Mouse (Mus musculus) heart, embryonic 15.5 days (tissue): Measurements from ENCODE around the gene Bcl11b. TPM values are rescaled to one million over a fixed set of nuclear protein-coding genes. Genes with fewer than 3 reads are reported as not detected.

Source experiments
- ATAC-seq: fragments of 200-750 bp; cut with Nextera tagmentation; replicated peaks from 2 replicates; pipeline ENCODE4 v1.8.0; 2017; ENCODE audit warnings: low read depth, moderate TSS enrichment; ENCODE audit not compliant: insufficient number of reproducible peaks, insufficient read depth, low FRiP score
- H3K27ac ChIP-seq: fragments of 300-500 bp; sonication (generic); 2 replicates; pipeline ENCODE4 v1.5.1; 2015; ENCODE audit warnings: mild to moderate bottlenecking, inconsistent platforms
- H3K27me3 ChIP-seq: fragments of 300-500 bp; sonication (generic); 2 replicates; pipeline ENCODE4 v1.6.1; 2015; ENCODE audit warnings: inconsistent platforms
- H3K36me3 ChIP-seq: fragments of 300-500 bp; sonication (generic); 2 replicates; pipeline ENCODE4 v1.6.1; 2015; ENCODE audit warnings: mild to moderate bottlenecking, inconsistent platforms
- H3K4me1 ChIP-seq: fragments of 300-500 bp; sonication (generic); replicated peaks from 2 replicates; pipeline ENCODE4 v1.6.1; 2015; ENCODE audit warnings: inconsistent platforms
- H3K4me2 ChIP-seq: fragments of 300-500 bp; sonication (generic); 2 replicates; pipeline ENCODE4 v1.6.1; 2015; ENCODE audit warnings: inconsistent platforms, mild to moderate bottlenecking, moderate library complexity
- H3K4me3 ChIP-seq: fragments of 300-500 bp; sonication (generic); 2 replicates; pipeline ENCODE4 v1.5.1; 2015; ENCODE audit warnings: mild to moderate bottlenecking, inconsistent platforms
- H3K9ac ChIP-seq: fragments of 300-500 bp; sonication (generic); 2 replicates; pipeline ENCODE4 v1.6.1; 2015; ENCODE audit warnings: mild to moderate bottlenecking, inconsistent platforms
- H3K9me3 ChIP-seq: fragments of 300-500 bp; sonication (generic); replicated peaks from 2 replicates; pipeline ENCODE4 v1.6.1; 2016; ENCODE audit warnings: inconsistent platforms
- WGBS: fragments of 180-500 bp; shearing (Covaris S2); methylation state at CpG from one replicate; pipeline ENCODE4 v1.1.7; 2015; ENCODE audit warnings: mixed read lengths; 5-methylcytosine and 5-hydroxymethylcytosine counted together
- polyA plus RNA-seq: library from polyadenylated mRNA; unstranded; fragments of >200 nt; fragmentation: Nextera tagmentation; extraction: Ambion mirVana; gene quantifications from 2 replicates; pipeline ENCODE4 v1.2.1, GENCODE M21; 2015

Bcl11b gene
- polyA plus RNA-seq, 1 experiment from 2014 or later = 4.6 TPM

GRCm38 (mm10) chr12:107931476-107931875 lies 71.9 kb downstream of the Bcl11b start:
- Histone ChIP-seq H3K9me3 (no peaks in the 10 kb centered on the region), H3K9ac (no peak overlapping the region), H3K27me3 (peaks cover 3% of the 10 kb centered on the region; the same call in 1 of the 2 replicates), H3K27ac (peak overlapping the region; percentile 90), H3K36me3 (no peaks in the 10 kb centered on the region), H3K4me1 (peaks cover 54% of the 10 kb centered on the region), H3K4me2 (peak overlapping the region; percentile 68), H3K4me3 (no peak overlapping the region)
- 62% methylated on average over 5 of the region's 5 CpGs for WGBS
- no peak for ATAC-seq

- Histone ChIP-seq H3K9me3 (no peaks in the 10 kb centered on the region), H3K36me3 (no peaks in the 10 kb centered on the region), H3K27ac (peak overlapping the region; percentile 90), H3K4me2 (peak overlapping the region; percentile 68), H3K4me1 (peaks cover 54% of the 10 kb centered on the region), H3K27me3 (peaks cover 3% of the 10 kb centered on the region; the same call in 1 of the 2 replicates), H3K4me3 (peak overlapping the region; percentile 41), H3K9ac (peak overlapping the region; percentile 50)
- WGBS = 17% methylated on average over 28 of the region's 28 CpGs
- ATAC-seq = peak; percentile 58
Observed at GRCm38 (mm10) chr12:107930611-107931350, 72.6 kb downstream of the Bcl11b start.

GRCm38 (mm10) chr12:107928905-107929304 lies 74.5 kb downstream of the Bcl11b start:
- Histone ChIP-seq H3K27ac (0 out of 2 replicates have a peak overlapping the region, but pooled peaks have one; percentile 0), H3K9ac (no peak overlapping the region), H3K36me3 (no peaks in the 10 kb centered on the region), H3K4me3 (no peak overlapping the region), H3K4me2 (no peak overlapping the region), H3K9me3 (no peaks in the 10 kb centered on the region), H3K4me1 (peaks cover 56% of the 10 kb centered on the region), H3K27me3 (no peaks in the 10 kb centered on the region)
- WGBS = 73% methylated on average over 7 of the region's 7 CpGs
- no peak for ATAC-seq

GRCm38 (mm10) chr12:107928464-107928901 lies 74.9 kb downstream of the Bcl11b start:
- Histone ChIP-seq H3K4me2 (no peak overlapping the region), H3K27ac (no peak overlapping the region), H3K27me3 (no peaks in the 10 kb centered on the region), H3K9ac (no peak overlapping the region), H3K9me3 (no peaks in the 10 kb centered on the region), H3K4me3 (no peak overlapping the region), H3K36me3 (no peaks in the 10 kb centered on the region), H3K4me1 (peaks cover 59% of the 10 kb centered on the region)
- WGBS = 74% methylated on average over 15 of the region's 15 CpGs
- ATAC-seq = no peak

- peak; percentile 15; the same call in 1 of the 2 replicates for ATAC-seq
- H3K27ac ChIP-seq = peak overlapping the region; percentile 42; the same call in 1 of the 2 replicates
- no peaks in the 10 kb centered on the region for H3K27me3 ChIP-seq
- peak overlapping the region; percentile 28; the same call in 1 of the 2 replicates for H3K9ac ChIP-seq
- peak overlapping the region; percentile 55 for H3K4me2 ChIP-seq
- no peaks in the 10 kb centered on the region for H3K9me3 ChIP-seq
- peak overlapping the region; percentile 22 for H3K4me3 ChIP-seq
- H3K36me3 ChIP-seq = no peaks in the 10 kb centered on the region
- WGBS = 37% methylated on average over 10 of the region's 10 CpGs
- peaks cover 62% of the 10 kb centered on the region for H3K4me1 ChIP-seq
Observed at GRCm38 (mm10) chr12:107927961-107928431, 75.4 kb downstream of the Bcl11b start.

- ATAC-seq = no peak
- H3K9ac ChIP-seq = no peak overlapping the region
- peaks cover 58% of the 10 kb centered on the region for H3K4me1 ChIP-seq
- H3K36me3 ChIP-seq = no peaks in the 10 kb centered on the region
- no peaks in the 10 kb centered on the region for H3K27me3 ChIP-seq
- no peaks in the 10 kb centered on the region for H3K9me3 ChIP-seq
- H3K4me3 ChIP-seq = no peak overlapping the region
- no peak overlapping the region for H3K4me2 ChIP-seq
- WGBS = 88% methylated on average over 22 of the region's 22 CpGs
- H3K27ac ChIP-seq = no peak overlapping the region
Observed at GRCm38 (mm10) chr12:107926074-107926855, 77.1 kb downstream of the Bcl11b start.

- 80% methylated on average over 4 of the region's 4 CpGs for WGBS
- no peak overlapping the region for H3K4me2 ChIP-seq
- H3K4me1 ChIP-seq = peaks cover 58% of the 10 kb centered on the region
- no peak for ATAC-seq
- H3K27me3 ChIP-seq = no peaks in the 10 kb centered on the region
- no peak overlapping the region for H3K9ac ChIP-seq
- peak overlapping the region; percentile 18; the same call in 1 of the 2 replicates for H3K27ac ChIP-seq
- H3K36me3 ChIP-seq = no peaks in the 10 kb centered on the region
- no peak overlapping the region for H3K4me3 ChIP-seq
- H3K9me3 ChIP-seq = no peaks in the 10 kb centered on the region
Observed at GRCm38 (mm10) chr12:107924696-107925095, 78.7 kb downstream of the Bcl11b start.

GRCm38 (mm10) chr12:107923963-107924362 lies 79.4 kb downstream of the Bcl11b start:
- H3K4me3 ChIP-seq = no peak overlapping the region
- peak overlapping the region; percentile 18 for H3K27ac ChIP-seq
- no peak for ATAC-seq
- no peaks in the 10 kb centered on the region for H3K27me3 ChIP-seq
- no peak overlapping the region for H3K9ac ChIP-seq
- H3K4me2 ChIP-seq = no peak overlapping the region
- no peaks in the 10 kb centered on the region for H3K9me3 ChIP-seq
- 29% methylated on average over 3 of the region's 3 CpGs for WGBS
- H3K36me3 ChIP-seq = no peaks in the 10 kb centered on the region
- H3K4me1 ChIP-seq = peaks cover 51% of the 10 kb centered on the region

- no peak overlapping the region for H3K27ac ChIP-seq
- ATAC-seq = no peak
- H3K9me3 ChIP-seq = no peaks in the 10 kb centered on the region
- H3K4me3 ChIP-seq = no peak overlapping the region
- WGBS = 93% methylated on average over 7 of the region's 7 CpGs
- peaks cover under 1% of the 10 kb centered on the region; the same call in 1 of the 2 replicates for H3K36me3 ChIP-seq
- H3K4me2 ChIP-seq = no peak overlapping the region
- H3K9ac ChIP-seq = no peak overlapping the region
- H3K27me3 ChIP-seq = no peaks in the 10 kb centered on the region
- H3K4me1 ChIP-seq = peaks cover 43% of the 10 kb centered on the region
Observed at GRCm38 (mm10) chr12:107922180-107922579, 81.2 kb downstream of the Bcl11b start.

GRCm38 (mm10) chr12:107921566-107921965 lies 81.8 kb downstream of the Bcl11b start:
- no peak overlapping the region for H3K4me2 ChIP-seq
- H3K4me3 ChIP-seq = no peak overlapping the region
- no peaks in the 10 kb centered on the region for H3K9me3 ChIP-seq
- peaks cover 7% of the 10 kb centered on the region for H3K36me3 ChIP-seq
- no peak for ATAC-seq
- no peak overlapping the region for H3K27ac ChIP-seq
- 50% methylated on average over 7 of the region's 7 CpGs for WGBS
- H3K27me3 ChIP-seq = no peaks in the 10 kb centered on the region
- H3K4me1 ChIP-seq = peaks cover 43% of the 10 kb centered on the region
- H3K9ac ChIP-seq = no peak overlapping the region

GRCm38 (mm10) chr12:107921154-107921553 lies 82.2 kb downstream of the Bcl11b start:
- Histone ChIP-seq H3K9me3 (no peaks in the 10 kb centered on the region), H3K9ac (no peak overlapping the region), H3K27me3 (no peaks in the 10 kb centered on the region), H3K4me3 (no peak overlapping the region), H3K36me3 (peaks cover 11% of the 10 kb centered on the region), H3K4me1 (peaks cover 43% of the 10 kb centered on the region), H3K4me2 (no peak overlapping the region), H3K27ac (no peak overlapping the region)
- 77% methylated on average over 6 of the region's 6 CpGs for WGBS
- no peak for ATAC-seq
